Mouse (Mus musculus): ENCODE measurements around the gene Cldn3.
"Not testable (repeated sequence)": the region's sequence is repeated elsewhere in the genome, so short reads cannot be mapped to it uniquely, and the experiment has no call there.

The Cldn3 gene

DNA sequence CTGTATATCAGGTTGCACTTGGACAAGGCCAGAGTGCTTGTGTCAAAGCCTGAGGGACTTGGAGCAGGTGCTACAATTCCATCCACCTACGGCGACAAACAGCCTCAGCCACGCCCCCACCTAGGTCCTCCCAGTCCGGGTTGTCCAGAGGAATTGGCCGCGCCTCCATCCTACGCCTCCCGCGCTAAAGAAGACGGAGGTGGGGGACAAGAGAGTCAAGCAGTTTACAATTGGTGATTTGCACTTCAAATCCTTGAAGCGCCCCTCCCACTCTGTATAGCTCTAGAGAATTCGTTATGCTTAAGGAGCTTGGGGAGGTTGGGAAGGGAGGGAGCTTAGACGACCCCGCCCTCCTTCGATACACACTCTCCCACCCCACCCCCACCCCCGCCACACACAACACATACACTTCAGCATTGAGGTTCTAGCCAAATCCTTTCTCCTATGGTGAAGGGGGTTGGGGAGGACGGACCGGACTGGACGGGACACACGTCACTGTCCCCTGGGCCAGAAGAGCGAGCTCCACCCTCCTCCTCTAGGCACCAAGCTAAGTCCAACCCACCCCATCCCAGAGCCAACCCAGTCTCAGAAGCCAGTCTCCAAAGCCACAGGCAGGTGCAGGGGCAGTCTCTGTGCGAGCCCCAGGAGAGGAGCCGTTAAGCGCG is at the start of gene Cldn3:
Gene Cldn3 (plus strand): TSS at position 582 of the 665 bp plus-strand sequence.
- in situ Hi-C loops (cut with MboI; ENCODE audit: low pct_unique_long_range_greater_than_20kb in 1 of 2, low sequenced_read_pairs in 2 of 2, unreplicated experiment in 1 of 2) = no loop called here

- in situ Hi-C loops (cut with MboI; ENCODE audit: low pct_unique_long_range_greater_than_20kb in 1 of 2, low sequenced_read_pairs in 2 of 2, unreplicated experiment in 1 of 2) = no loop called here
These were observed 49.3 kb upstream of the Cldn3 start for GRCm38 (mm10) chr5:134936626-134937185.

GRCm38 (mm10) chr5:134939069-134939468 is 46.9 kb upstream of the Cldn3 start:
- in situ Hi-C loops (cut with MboI; ENCODE audit: low pct_unique_long_range_greater_than_20kb in 1 of 2, low sequenced_read_pairs in 2 of 2, unreplicated experiment in 1 of 2) = no loop called here

GRCm38 (mm10) chr5:134939554-134939953 is 46.5 kb upstream of the Cldn3 start:
- in situ Hi-C loops (cut with MboI; ENCODE audit: low pct_unique_long_range_greater_than_20kb in 1 of 2, low sequenced_read_pairs in 2 of 2, unreplicated experiment in 1 of 2) = not testable (repeated sequence)

- in situ Hi-C loops (cut with MboI; ENCODE audit: low pct_unique_long_range_greater_than_20kb in 1 of 2, low sequenced_read_pairs in 2 of 2, unreplicated experiment in 1 of 2) = no loop called here
These were observed 44.4 kb upstream of the Cldn3 start for GRCm38 (mm10) chr5:134941472-134942209.

DNA sequence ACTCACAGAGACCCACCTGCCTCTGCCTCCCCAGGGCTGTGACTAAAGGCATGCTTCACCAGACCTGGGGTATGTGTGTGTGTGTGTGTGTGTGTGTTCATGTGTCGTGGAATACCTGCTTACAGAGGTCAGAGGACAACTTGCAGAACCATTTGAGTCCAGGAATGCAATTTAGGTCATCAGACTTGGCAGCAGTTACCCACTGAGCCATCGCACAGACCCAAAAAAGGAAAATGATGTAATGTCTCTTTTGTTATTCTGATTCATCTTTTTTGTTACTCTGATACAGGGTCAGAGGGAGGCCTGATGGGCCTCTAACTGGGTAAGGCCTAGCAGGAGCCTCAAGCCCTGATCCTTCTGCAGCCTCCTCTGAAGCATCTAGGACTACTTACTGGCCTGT is 43.3 kb upstream of the Cldn3 start:
- in situ Hi-C loops (cut with MboI; ENCODE audit: low pct_unique_long_range_greater_than_20kb in 1 of 2, low sequenced_read_pairs in 2 of 2, unreplicated experiment in 1 of 2) = no loop called here

DNA sequence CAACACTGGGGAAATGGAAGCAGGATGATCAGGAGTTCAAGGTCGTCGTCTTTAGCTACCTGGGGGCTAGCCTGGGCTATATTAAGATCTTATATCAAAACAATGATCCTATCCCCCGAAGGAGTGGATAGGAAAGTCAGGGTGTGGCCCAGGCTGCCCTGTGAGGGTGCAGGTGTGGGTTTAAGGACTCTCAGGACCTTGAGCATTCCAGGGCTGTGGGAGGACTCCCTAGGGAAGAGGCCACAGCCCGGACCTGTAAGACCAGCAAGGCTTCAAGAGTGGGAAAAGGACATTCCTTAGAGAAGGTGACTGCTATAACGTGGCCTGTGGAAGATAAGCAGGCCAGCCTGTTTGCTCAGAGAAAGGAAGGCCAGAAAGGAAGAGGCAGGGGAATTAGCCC is 41.8 kb upstream of the Cldn3 start:
- in situ Hi-C loops (cut with MboI; ENCODE audit: low pct_unique_long_range_greater_than_20kb in 1 of 2, low sequenced_read_pairs in 2 of 2, unreplicated experiment in 1 of 2) = no loop called here

DNA sequence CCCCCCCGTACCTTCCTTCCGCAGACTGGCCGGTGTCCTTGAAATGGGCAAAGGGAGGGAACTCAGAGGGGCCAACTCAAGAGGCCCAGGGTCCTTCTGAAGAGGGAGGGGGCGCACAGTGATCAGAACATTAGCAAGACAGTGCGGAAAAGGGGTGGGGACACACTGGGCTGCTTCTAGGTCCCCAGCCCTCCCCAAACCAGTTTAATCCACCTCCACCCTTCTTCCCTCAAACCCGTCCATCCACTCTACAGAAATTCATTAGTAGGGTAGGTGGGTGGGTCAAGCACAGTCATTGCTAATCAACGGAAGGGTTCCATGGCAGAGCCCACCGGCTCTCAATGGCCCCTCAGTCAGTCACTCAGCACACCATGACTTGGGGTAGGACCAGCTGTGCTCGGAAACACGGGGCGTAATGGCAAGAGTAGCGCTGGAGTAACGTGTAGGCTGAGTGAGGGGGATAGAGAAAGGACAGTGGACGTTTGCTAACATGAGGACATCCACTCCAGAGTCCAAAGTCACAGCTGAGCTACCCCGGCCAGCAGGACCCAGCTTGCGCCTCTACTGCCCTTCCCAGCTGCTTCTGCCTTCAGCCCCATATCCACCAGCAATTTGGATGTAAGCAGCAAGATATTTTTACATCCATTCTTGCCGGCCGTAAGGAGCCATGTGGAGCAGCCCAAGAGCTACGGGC is 40.6 kb upstream of the Cldn3 start:
- in situ Hi-C loops (cut with MboI; ENCODE audit: low pct_unique_long_range_greater_than_20kb in 1 of 2, low sequenced_read_pairs in 2 of 2, unreplicated experiment in 1 of 2) = no loop called here

GRCm38 (mm10) chr5:134946063-134946856 is 39.8 kb upstream of the Cldn3 start:
- in situ Hi-C loops (cut with MboI; ENCODE audit: low pct_unique_long_range_greater_than_20kb in 1 of 2, low sequenced_read_pairs in 2 of 2, unreplicated experiment in 1 of 2) = no loop called here

GRCm38 (mm10) chr5:134946857-134947255 is 39.2 kb upstream of the Cldn3 start, which contains the start of gene Cldn4:
Gene Cldn4 (minus strand): TSS chr5:134946934.
- in situ Hi-C loops (cut with MboI; ENCODE audit: low pct_unique_long_range_greater_than_20kb in 1 of 2, low sequenced_read_pairs in 2 of 2, unreplicated experiment in 1 of 2) = no loop called here

GRCm38 (mm10) chr5:134947420-134948084 is 38.5 kb upstream of the Cldn3 start:
- in situ Hi-C loops (cut with MboI; ENCODE audit: low pct_unique_long_range_greater_than_20kb in 1 of 2, low sequenced_read_pairs in 2 of 2, unreplicated experiment in 1 of 2) = no loop called here

GRCm38 (mm10) chr5:134948085-134948439 is 38.0 kb upstream of the Cldn3 start:
- in situ Hi-C loops (cut with MboI; ENCODE audit: low pct_unique_long_range_greater_than_20kb in 1 of 2, low sequenced_read_pairs in 2 of 2, unreplicated experiment in 1 of 2) = no loop called here

GRCm38 (mm10) chr5:134951053-134951884 is 34.7 kb upstream of the Cldn3 start:
- in situ Hi-C loops (cut with MboI; ENCODE audit: low pct_unique_long_range_greater_than_20kb in 1 of 2, low sequenced_read_pairs in 2 of 2, unreplicated experiment in 1 of 2) = no loop called here

DNA sequence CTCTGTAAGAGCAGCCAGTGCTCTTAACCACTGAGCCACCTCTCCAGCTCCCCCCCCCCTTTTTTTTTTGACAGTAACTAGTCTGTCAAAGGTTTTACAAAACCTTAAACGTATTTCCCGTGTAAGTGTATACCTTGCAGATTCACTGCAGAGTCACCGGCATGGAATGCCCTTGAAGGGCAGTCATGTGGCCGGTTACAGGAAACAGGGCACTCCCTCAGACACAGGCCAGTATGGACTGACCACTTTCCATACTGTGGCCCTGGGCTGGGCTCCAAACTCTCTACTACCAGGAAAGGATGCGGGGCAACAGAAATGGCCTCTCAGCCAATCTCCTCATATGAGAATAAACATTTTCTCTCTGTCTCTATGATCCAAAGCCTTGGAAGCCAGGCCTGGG is 30.5 kb upstream of the Cldn3 start:
- in situ Hi-C loops (cut with MboI; ENCODE audit: low pct_unique_long_range_greater_than_20kb in 1 of 2, low sequenced_read_pairs in 2 of 2, unreplicated experiment in 1 of 2) = no loop called here

GRCm38 (mm10) chr5:134959114-134959513 is 26.9 kb upstream of the Cldn3 start:
- in situ Hi-C loops (cut with MboI; ENCODE audit: low pct_unique_long_range_greater_than_20kb in 1 of 2, low sequenced_read_pairs in 2 of 2, unreplicated experiment in 1 of 2) = no loop called here

GRCm38 (mm10) chr5:134960430-134960829 is 25.6 kb upstream of the Cldn3 start:
- in situ Hi-C loops (cut with MboI; ENCODE audit: low pct_unique_long_range_greater_than_20kb in 1 of 2, low sequenced_read_pairs in 2 of 2, unreplicated experiment in 1 of 2) = loop anchor here in 1 of 2 experiments (10.0 kb wide), 1 partner anchor 46 kb away; the partner anchor contains the start of gene Cldn13

DNA sequence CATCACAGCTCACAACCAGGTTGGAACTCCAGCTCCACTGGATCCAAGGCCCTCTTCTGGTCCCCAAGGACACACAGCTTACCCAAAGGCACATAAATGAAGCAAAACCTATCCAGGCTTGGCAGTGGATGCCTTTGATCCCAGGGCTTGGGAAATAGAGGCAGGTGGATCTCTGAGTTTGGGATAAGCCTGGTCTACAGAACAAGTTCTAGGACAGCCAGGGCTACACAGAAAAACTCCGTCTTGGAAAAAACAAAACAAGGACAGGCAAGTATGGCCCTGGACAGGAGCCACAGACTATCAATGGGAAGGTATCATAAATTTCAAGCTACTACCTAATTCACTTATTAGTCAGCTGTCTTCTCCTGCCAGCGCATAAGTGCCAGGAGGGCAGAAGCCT is 24.5 kb upstream of the Cldn3 start:
- in situ Hi-C loops (cut with MboI; ENCODE audit: low pct_unique_long_range_greater_than_20kb in 1 of 2, low sequenced_read_pairs in 2 of 2, unreplicated experiment in 1 of 2) = loop anchor here in 1 of 2 experiments (10.0 kb wide), 1 partner anchor 47 kb away; the partner anchor contains the start of gene Cldn13
